Mouse (Mus musculus) cortical plate, adult 2 months (tissue): ENCODE results near the gene Best2. TPM values are rescaled to one million over a fixed set of nuclear protein-coding genes. Genes with fewer than 3 reads are reported as not detected.

Experiments used
- H3K27ac ChIP-seq: fragments of 200-500 bp; 2 replicates; pipeline ENCODE4 v1.5.1; 2012; ENCODE audit warnings: low read length, control low read depth, inconsistent platforms; ENCODE audit not compliant: insufficient read depth
- H3K4me1 ChIP-seq: fragments of 200-500 bp; 2 replicates; pipeline ENCODE4 v1.6.1; 2011; ENCODE audit warnings: low read length; ENCODE audit not compliant: control insufficient read depth, insufficient read depth
- H3K4me3 ChIP-seq: fragments of 200-500 bp; 2 replicates; pipeline ENCODE4 v1.5.1; 2011; ENCODE audit warnings: mild to moderate bottlenecking, low read length, control low read depth; ENCODE audit not compliant: insufficient read depth
- CTCF ChIP-seq: fragments of 200-500 bp; IDR thresholded peaks from 2 replicates; pipeline ENCODE4 v1.5.1; 2011; ENCODE audit warnings: mild to moderate bottlenecking, control low read depth, low read length; ENCODE audit not compliant: insufficient read depth; ENCODE audit errors: extremely low read depth
- POLR2A ChIP-seq: fragments of 200-500 bp; IDR thresholded peaks from 2 replicates; pipeline ENCODE4 v1.6.1; 2011; ENCODE audit warnings: mild to moderate bottlenecking, low read length, control low read depth; ENCODE audit not compliant: insufficient read depth; ENCODE audit errors: extremely low read depth
- polyA plus RNA-seq: library from polyadenylated mRNA; depleted of rRNA; stranded (reverse); fragments of >200 nt; gene quantifications from 2 replicates; pipeline ENCODE4 v1.2.3, GENCODE M21; 2012; rRNA removed

The Best2 gene
- polyA plus RNA-seq = not detected in 2 replicates

DNA sequence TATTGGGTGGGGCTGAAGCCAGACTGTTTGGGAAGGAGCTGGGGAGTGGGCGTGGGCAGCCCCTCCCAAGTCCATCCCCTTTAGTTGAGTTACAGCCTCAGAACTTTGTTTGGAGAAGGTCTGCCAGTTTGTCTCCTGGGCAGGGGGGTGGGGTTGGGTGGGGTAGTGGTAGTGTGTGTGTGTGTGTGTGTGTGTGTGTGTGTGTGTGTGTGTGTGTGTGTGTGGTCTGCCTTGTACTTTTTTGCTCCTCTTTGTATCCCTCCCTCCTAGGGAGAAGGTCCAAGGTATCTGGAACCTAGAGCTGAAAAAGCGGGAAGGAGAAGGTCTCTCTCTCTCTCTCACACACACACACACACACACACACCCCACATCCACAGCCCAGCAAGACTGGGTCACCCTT is at the start of gene Best2:
TSS of gene Best2 (minus strand) at position 101 of the 400 bp plus-strand sequence.
- peak within 1 kb of the TSS; percentile 27 for H3K4me3 ChIP-seq
- no peak within 1 kb of the TSS for H3K27ac ChIP-seq
- no peak for TF ChIP-seq CTCF
- TF ChIP-seq POLR2A = no peak
- no peaks in the 10 kb centered on the region for H3K4me1 ChIP-seq

GRCm38 (mm10) chr8:85062603-85063002 is 48.3 kb upstream of the Best2 start:
- Histone ChIP-seq H3K27ac (no peak overlapping the region), H3K4me1 (peaks cover 2% of the 10 kb centered on the region; the same call in 1 of the 2 replicates), H3K4me3 (no peak overlapping the region)
- TF ChIP-seq POLR2A = no peak
- no peak for TF ChIP-seq CTCF

DNA sequence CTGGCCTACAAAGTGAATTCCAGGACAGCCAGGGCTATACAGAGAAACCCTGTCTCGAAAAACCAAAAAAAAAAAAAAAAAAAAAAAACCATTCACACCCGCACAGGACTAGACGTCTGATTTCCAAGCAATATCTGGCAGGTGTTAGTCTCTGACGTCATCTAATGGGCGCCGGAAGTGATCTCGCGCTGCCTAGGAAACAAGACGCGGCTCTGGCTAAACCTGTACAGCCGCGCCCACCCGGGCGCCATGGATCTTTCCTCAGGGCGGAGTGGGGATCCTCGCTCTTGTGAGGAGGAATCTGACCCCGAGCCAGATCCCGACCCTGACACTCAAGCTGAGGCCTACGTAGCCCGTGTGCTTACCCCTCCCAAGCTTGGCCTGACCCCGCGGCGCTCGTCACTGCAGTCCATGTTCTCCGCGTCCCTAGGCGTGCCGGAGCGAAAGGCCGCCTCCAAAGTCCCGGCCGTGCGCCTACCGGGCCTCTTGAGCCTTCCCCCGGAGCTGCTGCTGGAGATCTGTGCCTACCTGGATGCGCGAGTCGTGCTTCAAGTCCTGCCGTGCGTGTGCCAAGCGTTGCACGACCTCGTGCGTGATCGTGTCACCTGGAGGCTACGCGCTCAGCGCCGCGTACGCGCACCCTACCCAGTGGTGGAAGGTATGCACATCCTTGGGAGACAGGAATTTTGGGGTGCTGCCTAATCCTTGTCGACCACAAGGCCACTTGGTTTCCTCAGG is 45.7 kb upstream of the Best2 start, which contains the start of gene Fbxw9:
TSS of gene Fbxw9 (plus strand) at position 177 of the 738 bp plus-strand sequence.
- peak within 1 kb of the TSS; percentile 6; the same call in 1 of the 2 replicates for H3K27ac ChIP-seq
- peak; percentile 75 for TF ChIP-seq POLR2A
- TF ChIP-seq CTCF = no peak
- H3K4me3 ChIP-seq = peak within 1 kb of the TSS; percentile 59
- peaks cover 2% of the 10 kb centered on the region; the same call in 1 of the 2 replicates for H3K4me1 ChIP-seq

- H3K4me3 ChIP-seq = no peak overlapping the region
- H3K4me1 ChIP-seq = peaks cover 2% of the 10 kb centered on the region; the same call in 1 of the 2 replicates
- TF ChIP-seq POLR2A (no peak), CTCF (no peak)
Observed at GRCm38 (mm10) chr8:85057367-85057766, 43.0 kb upstream of the Best2 start.

GRCm38 (mm10) chr8:85043619-85044018 is 29.3 kb upstream of the Best2 start:
- H3K4me3 ChIP-seq = no peak overlapping the region

More at GRCm38 (mm10) chr8:85057367-85057766, 43.0 kb upstream of the Best2 start:
- H3K27ac ChIP-seq = no peak overlapping the region

GRCm38 (mm10) chr8:85037681-85038531 is 23.6 kb upstream of the Best2 start:
- Histone ChIP-seq H3K4me1 (no peaks in the 10 kb centered on the region; the same call in 1 of the 2 replicates), H3K4me3 (peak overlapping the region; percentile 68), H3K27ac (peak overlapping the region; percentile 23; the same call in 1 of the 2 replicates)
- peak; percentile 39; the same call in 1 of the 2 replicates for TF ChIP-seq POLR2A
- TF ChIP-seq CTCF = no peak

More at GRCm38 (mm10) chr8:85043619-85044018, 29.3 kb upstream of the Best2 start:
- H3K27ac ChIP-seq = no peak overlapping the region
- H3K4me1 ChIP-seq = no peaks in the 10 kb centered on the region; the same call in 1 of the 2 replicates
- TF ChIP-seq POLR2A (no peak), CTCF (no peak)

- peak overlapping the region; percentile 23; the same call in 1 of the 2 replicates for H3K27ac ChIP-seq
- H3K4me1 ChIP-seq = no peaks in the 10 kb centered on the region; the same call in 1 of the 2 replicates
- no peak for TF ChIP-seq CTCF
- no peak for TF ChIP-seq POLR2A
- H3K4me3 ChIP-seq = peak overlapping the region; percentile 68
Observed at GRCm38 (mm10) chr8:85037366-85037680, 23.0 kb upstream of the Best2 start.

- Histone ChIP-seq H3K4me3 (peak within 1 kb of the TSS; percentile 68), H3K4me1 (no peaks in the 10 kb centered on the region; the same call in 1 of the 2 replicates), H3K27ac (peak within 1 kb of the TSS; percentile 90)
- no peak for TF ChIP-seq CTCF
- TF ChIP-seq POLR2A = peak; percentile 54; the same call in 1 of the 2 replicates
Observed at GRCm38 (mm10) chr8:85036718-85037365, 22.5 kb upstream of the Best2 start, which contains the start of gene Tnpo2. Tnpo2 (plus strand) TSS chr8:85036915.

DNA sequence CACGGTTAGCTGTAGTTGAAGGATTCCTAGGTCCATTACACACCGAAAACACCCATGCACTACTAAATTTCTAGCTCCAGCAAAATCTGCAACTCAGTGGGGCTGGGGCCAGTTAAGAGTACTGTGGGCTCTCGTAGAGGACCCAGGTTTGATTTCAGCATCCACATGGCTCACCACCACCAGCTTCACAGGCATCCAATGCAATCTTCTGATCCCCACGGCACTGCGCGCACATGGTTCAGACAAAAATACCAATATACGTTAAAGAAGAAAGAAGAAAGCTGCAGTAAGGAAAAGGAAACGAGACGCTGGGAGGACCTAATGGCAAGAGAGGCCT is 22.0 kb upstream of the Best2 start:
- H3K27ac ChIP-seq = no peak overlapping the region; the same call in 1 of the 2 replicates
- peak overlapping the region; percentile 68 for H3K4me3 ChIP-seq
- H3K4me1 ChIP-seq = no peaks in the 10 kb centered on the region; the same call in 1 of the 2 replicates
- TF ChIP-seq CTCF = no peak
- no peak; the same call in 1 of the 2 replicates for TF ChIP-seq POLR2A
